Mouse (Mus musculus): ENCODE measurements around the gene Gng10. TPM values are rescaled to one million over a fixed set of nuclear protein-coding genes. Genes with fewer than 3 reads are reported as not detected.

Gng10 gene
- total RNA-seq (2012; rRNA removed) = 55.6 and 68.0 TPM in 2 replicates
- 189 and 210 TPM in 2 replicates for total RNA-seq (2014; rRNA removed)
- polyA plus RNA-seq (2012; ENCODE audit: insufficient read length, low read depth) = 78.6 and 95.5 TPM in 2 replicates

DNA sequence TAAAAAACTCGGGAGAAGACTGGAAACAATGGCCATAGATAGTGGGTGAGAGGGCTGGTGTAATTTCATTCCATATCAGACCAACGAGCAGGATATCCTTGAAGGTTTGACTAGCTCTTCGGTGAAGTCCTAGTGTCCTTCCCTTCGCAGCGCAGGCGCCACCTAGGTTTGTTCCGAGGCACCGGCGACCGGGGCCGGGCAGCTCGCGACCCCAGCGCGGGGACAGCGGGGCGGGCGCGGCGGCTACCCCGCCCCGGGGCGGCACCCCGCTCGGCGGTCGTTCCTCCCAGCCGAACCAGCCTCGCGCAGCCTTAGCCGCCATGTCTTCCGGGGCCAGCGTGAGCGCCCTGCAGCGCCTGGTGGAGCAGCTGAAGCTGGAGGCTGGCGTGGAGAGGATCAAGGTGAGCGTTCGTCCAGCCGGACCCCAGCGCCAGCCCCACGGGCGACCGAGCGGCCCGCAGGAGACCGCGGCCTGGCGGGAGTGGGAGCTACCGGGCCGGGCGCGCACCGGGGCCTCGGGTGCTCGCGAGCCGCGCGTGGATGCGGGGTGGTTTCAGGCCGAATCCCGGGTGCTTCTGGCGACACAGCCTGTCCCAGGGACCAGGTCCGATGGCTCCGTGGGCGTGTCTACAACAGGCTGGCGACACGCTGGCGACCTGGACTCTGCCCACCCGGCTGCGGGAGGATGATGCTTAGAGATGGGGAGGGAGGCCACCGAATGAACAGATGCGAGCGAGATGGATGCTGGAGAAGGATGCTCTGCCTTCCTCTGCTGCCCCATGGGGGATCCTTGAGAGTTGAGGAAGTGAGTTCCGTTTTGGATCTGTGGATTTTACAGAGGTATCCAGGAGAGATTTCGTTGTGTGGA lies at the start of gene Gng10:
Gene Gng10, plus strand, starts transcription at position 171 of the 868 bp plus-strand sequence.
- Histone ChIP-seq H3K27me3 (replicated peaks) (no peaks in the 10 kb centered on the region), H3K4me3 (replicated peaks in 1 of 3; ENCODE audit: low read depth in 2 of 3, low read length in 2 of 3, poor library complexity in 1 of 3) (peak within 1 kb of the TSS; percentile 79 to 93 (median 85)), H3K36me3 (replicated peaks in 1 of 2; ENCODE audit: control insufficient read depth in 1 of 2, insufficient read depth in 1 of 2, low read length in 1 of 2) (peaks cover 0 to 24% of the 10 kb centered on the region in 2 experiments), H3K9ac (ENCODE audit: insufficient read depth, low read depth) (peak within 1 kb of the TSS; percentile 93), H3K79me2 (replicated peaks; ENCODE audit: control insufficient read depth, extremely low read depth, insufficient read depth, poor library complexity, severe bottlenecking) (no peaks in the 10 kb centered on the region), H3K4me2 (ENCODE audit: insufficient read depth, low read depth, poor library complexity, severe bottlenecking) (peak within 1 kb of the TSS; percentile 86; the same call in 1 of the 2 replicates), H3K4me1 (ENCODE audit: control insufficient read depth in 1 of 2, insufficient read depth in 2 of 2) (peaks cover 0 to 29% of the 10 kb centered on the region in 2 experiments; a peak in 2 of 4 replicates), H3K9me3 (replicated peaks; ENCODE audit: low read length) (peaks cover 4% of the 10 kb centered on the region), H3K27ac (ENCODE audit: insufficient read depth, low read depth) (peak within 1 kb of the TSS; percentile 65)
- peak; percentile 47 for DNase-seq (ENCODE audit: extremely low read depth)
- dilution Hi-C loops (cut with MboI; ENCODE audit: extremely low pct_ligation_motif_present, extremely low pct_unique_long_range_greater_than_20kb, low sequenced_read_pairs) (no loop called here), in situ Hi-C loops (cut with MboI; ENCODE audit: low pct_ligation_motif_present, low pct_unique_long_range_greater_than_20kb, low sequenced_read_pairs) (no loop called here)
- TF ChIP-seq CTCF (conservative IDR thresholded peaks at IDR 0.05 in 1 of 2, IDR thresholded peaks at IDR 0.05 in 1 of 2; ENCODE audit: low read depth in 2 of 2, low read length in 2 of 2) (peak in 1 of 2 experiments; percentile 46; a peak in 2 of 4 replicates), TCF12 (IDR thresholded peaks at IDR 0.05; ENCODE audit: low read depth, low read length) (0 out of 2 replicates have a peak, but pooled peaks have one; percentile 58), POLR2A (IDR thresholded peaks at IDR 0.05; ENCODE audit: low read depth, low read length) (peak; percentile 71), NRF1 (IDR thresholded peaks at IDR 0.05; ENCODE audit: low read depth, low read length) (peak; percentile 66), NELFE (IDR thresholded peaks at IDR 0.05; ENCODE audit: low read depth, low read length) (peak; percentile 55), POLR2AphosphoS2 (IDR thresholded peaks at IDR 0.05; ENCODE audit: low read depth, low read length) (no peak), SIN3A (IDR thresholded peaks at IDR 0.05; ENCODE audit: low read length) (peak; percentile 66), BHLHE40 (IDR thresholded peaks at IDR 0.05; ENCODE audit: low read depth, low read length) (no peak; the same call in 1 of the 2 replicates), HCFC1 (IDR thresholded peaks at IDR 0.05; ENCODE audit: low read depth, low read length) (peak; percentile 13; the same call in 1 of the 2 replicates), ELF1 (IDR thresholded peaks at IDR 0.05; ENCODE audit: low read depth, low read length) (peak; percentile 76), MXI1 (IDR thresholded peaks at IDR 0.05; ENCODE audit: low read depth, low read length) (peak; percentile 44; the same call in 1 of the 2 replicates), ETS1 (conservative IDR thresholded peaks at IDR 0.05; ENCODE audit: low read depth, low read length) (no peak), UBTF (IDR thresholded peaks at IDR 0.05; ENCODE audit: low read depth, low read length) (peak; percentile 95), CHD1 (IDR thresholded peaks at IDR 0.05; ENCODE audit: low read depth, low read length) (no peak)

DNA sequence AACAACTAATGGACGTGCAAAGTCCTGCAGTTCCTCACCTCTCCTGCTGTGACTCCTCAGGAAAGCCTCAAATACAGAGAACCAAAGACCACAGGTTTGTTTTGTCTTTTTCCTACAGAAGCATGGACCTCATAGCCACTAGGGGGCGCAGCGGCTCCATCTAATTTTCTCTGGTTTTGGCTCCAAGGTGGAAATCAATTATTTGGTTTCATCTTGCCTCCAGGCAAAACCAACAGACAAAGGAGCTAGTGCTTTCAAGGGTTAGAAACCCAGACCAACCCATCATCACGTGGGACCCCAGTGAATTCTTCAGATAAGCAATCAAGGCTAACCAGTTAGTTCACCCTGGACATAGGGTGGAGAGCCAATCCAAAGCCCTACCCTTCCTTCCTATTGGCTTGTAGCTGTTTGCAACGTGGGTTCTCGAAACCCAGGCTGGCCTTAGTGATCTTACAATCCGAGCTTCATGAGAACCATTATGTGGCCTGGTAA lies 49.7 kb upstream of the Gng10 start:
- peak overlapping the region; percentile 47 for H3K4me2 ChIP-seq (ENCODE audit: insufficient read depth, low read depth, poor library complexity, severe bottlenecking)
- no peak overlapping the region for H3K27ac ChIP-seq (ENCODE audit: insufficient read depth, low read depth)
- H3K27me3 ChIP-seq (replicated peaks) = no peaks in the 10 kb centered on the region
- H3K36me3 ChIP-seq (replicated peaks in 1 of 2; ENCODE audit: control insufficient read depth in 1 of 2, insufficient read depth in 1 of 2, low read length in 1 of 2) = no peaks in the 10 kb centered on the region
- H3K4me1 ChIP-seq (ENCODE audit: control insufficient read depth in 1 of 2, insufficient read depth in 2 of 2) = peaks cover 10 to 31% of the 10 kb centered on the region in 2 experiments
- peak; percentile 75 for DNase-seq (ENCODE audit: extremely low read depth)
- no peak overlapping the region for H3K4me3 ChIP-seq (replicated peaks in 1 of 3; ENCODE audit: low read depth in 2 of 3, low read length in 2 of 3, poor library complexity in 1 of 3)
- in situ Hi-C loops (cut with MboI; ENCODE audit: low pct_ligation_motif_present, low pct_unique_long_range_greater_than_20kb, low sequenced_read_pairs) (no loop called here), dilution Hi-C loops (cut with MboI; ENCODE audit: extremely low pct_ligation_motif_present, extremely low pct_unique_long_range_greater_than_20kb, low sequenced_read_pairs) (no loop called here)
- H3K9me3 ChIP-seq (replicated peaks; ENCODE audit: low read length) = no peaks in the 10 kb centered on the region
- no peaks in the 10 kb centered on the region for H3K79me2 ChIP-seq (replicated peaks; ENCODE audit: control insufficient read depth, extremely low read depth, insufficient read depth, poor library complexity, severe bottlenecking)
- H3K9ac ChIP-seq (ENCODE audit: insufficient read depth, low read depth) = no peak overlapping the region
- TF ChIP-seq MAFK (IDR thresholded peaks at IDR 0.05; ENCODE audit: insufficient replicate concordance, low read length) (no peak), SMC3 (IDR thresholded peaks at IDR 0.05; ENCODE audit: low read depth, low read length) (peak; percentile 80), PAX5 (IDR thresholded peaks at IDR 0.05; ENCODE audit: low read length) (no peak), ZNF384 (IDR thresholded peaks at IDR 0.05; ENCODE audit: low read depth, low read length) (no peak), HCFC1 (IDR thresholded peaks at IDR 0.05; ENCODE audit: low read depth, low read length) (no peak), KAT2A (IDR thresholded peaks at IDR 0.05; ENCODE audit: insufficient replicate concordance, low read length) (no peak), IRF4 (IDR thresholded peaks at IDR 0.05; ENCODE audit: low read depth, low read length) (no peak), TCF12 (IDR thresholded peaks at IDR 0.05; ENCODE audit: low read depth, low read length) (no peak), ZKSCAN1 (IDR thresholded peaks at IDR 0.05; ENCODE audit: borderline replicate concordance, low read depth, low read length) (no peak), ETS1 (conservative IDR thresholded peaks at IDR 0.05; ENCODE audit: low read depth, low read length) (no peak), USF2 (conservative IDR thresholded peaks at IDR 0.05; ENCODE audit: low read depth, low read length) (no peak), USF1 (IDR thresholded peaks at IDR 0.05; ENCODE audit: low read depth, low read length) (no peak), NRF1 (IDR thresholded peaks at IDR 0.05; ENCODE audit: low read depth, low read length) (0 out of 2 replicates have a peak, but pooled peaks have one; percentile 20), E2F4 (IDR thresholded peaks at IDR 0.05; ENCODE audit: insufficient replicate concordance, low read depth, low read length) (no peak), CHD1 (IDR thresholded peaks at IDR 0.05; ENCODE audit: low read depth, low read length) (no peak), EP300 (IDR thresholded peaks at IDR 0.05; ENCODE audit: low read length) (no peak), SIN3A (IDR thresholded peaks at IDR 0.05; ENCODE audit: low read length) (no peak), CTCF (conservative IDR thresholded peaks at IDR 0.05 in 1 of 2, IDR thresholded peaks at IDR 0.05 in 1 of 2; ENCODE audit: low read depth in 2 of 2, low read length in 2 of 2) (peak; percentile 74 to 97), POLR2AphosphoS2 (IDR thresholded peaks at IDR 0.05; ENCODE audit: low read depth, low read length) (no peak), UBTF (IDR thresholded peaks at IDR 0.05; ENCODE audit: low read depth, low read length) (no peak), ELF1 (IDR thresholded peaks at IDR 0.05; ENCODE audit: low read depth, low read length) (no peak), MYC (IDR thresholded peaks at IDR 0.05; ENCODE audit: low read depth, low read length) (0 out of 2 replicates have a peak, but pooled peaks have one; percentile 45), RCOR1 (conservative IDR thresholded peaks at IDR 0.05; ENCODE audit: low read depth, low read length) (no peak)
